Mouse (Mus musculus): Measurements from ENCODE around the gene Wdhd1. TPM values are rescaled to one million over a fixed set of nuclear protein-coding genes. Genes with fewer than 3 reads are reported as not detected.

Wdhd1 gene
- total RNA-seq, 2 experiments from 2014 or later = 0.75 to 1.8 TPM

- DNase-seq (ENCODE audit: low spot score) = no peak
- intact Hi-C loops (cut with DNase I) = no loop called here
These were observed 84.8 kb downstream of the Wdhd1 start for GRCm38 (mm10) chr14:47191861-47192260.

Other genes with a start within 250 kb of the Wdhd1 start
- gene Gch1, start 87.4 kb downstream of the Wdhd1 start, total RNA-seq (2021) = 1 to 10 TPM; 6.8 to 7.3 TPM
- gene Socs4, start 74 bp upstream of the Wdhd1 start, total RNA-seq (2021) = 10 to 100 TPM; 13.1 to 16.9 TPM
- gene Mapk1ip1l, start 21.4 kb upstream of the Wdhd1 start, total RNA-seq (2021) = 10 to 100 TPM; 31.3 to 36.7 TPM
- 1 to 10 TPM; 3.5 to 4.0 TPM for gene Lgals3, start 90.9 kb upstream of the Wdhd1 start, total RNA-seq (2021)
- gene Dlgap5, start 141.6 kb upstream of the Wdhd1 start, total RNA-seq (2021) = 1 to 10 TPM in 1 of 2 experiments, under 1 TPM in 1; 0.57 to 1.1 TPM
- gene Fbxo34, start 173.6 kb upstream of the Wdhd1 start, total RNA-seq (2021) = 10 to 100 TPM; 12.2 to 13.6 TPM

Data from heart, postnatal 25 days (tissue).